In the genomic region with DNA sequence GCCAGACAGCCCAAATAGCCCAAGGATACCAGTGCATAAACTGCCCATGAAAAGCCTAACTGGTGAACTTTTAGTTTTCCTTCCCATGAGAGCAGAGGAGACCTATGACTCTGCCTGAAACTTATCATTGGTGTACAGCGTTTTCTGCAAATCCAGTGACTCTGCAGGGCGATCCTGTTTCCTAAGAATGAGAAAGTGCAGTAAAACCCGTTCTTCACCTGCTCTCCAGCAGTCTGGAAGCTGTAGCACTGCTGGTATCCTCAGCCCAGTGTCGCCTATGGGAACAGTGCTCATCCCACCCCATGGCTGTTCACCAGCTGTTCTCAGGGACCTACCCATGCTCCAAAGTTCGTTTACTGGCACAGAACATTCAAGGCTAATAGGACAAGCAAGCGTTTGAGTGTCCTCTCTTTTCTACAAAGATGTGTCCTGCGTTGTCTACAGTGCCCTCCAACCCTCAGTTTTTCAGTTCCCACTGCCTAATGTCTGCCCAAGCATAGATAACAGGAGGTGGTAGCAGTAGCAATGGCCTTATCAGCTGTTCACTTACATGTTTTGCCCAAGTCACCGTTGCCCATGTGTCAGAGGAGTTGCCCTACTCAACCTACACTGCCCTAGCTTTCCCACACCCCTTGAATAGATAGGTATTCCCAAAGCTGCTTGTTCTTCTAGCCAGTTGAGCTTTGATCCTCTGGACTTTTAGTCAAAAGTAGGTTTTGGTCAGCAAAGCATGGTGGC, we compare ENCODE assay signal across 17 mouse cellular contexts. TPM values are rescaled to one million over a fixed set of nuclear protein-coding genes. Genes with fewer than 3 reads are reported as not detected.
DNase-seq lines count a peak whose midpoint lies in the region; ATAC-seq and TF ChIP-seq lines count a peak whose summit lies in the region.
"Had no signal": no experiment of that assay in that cellular context is flagged by ENCODE, and none has a peak within 500 bp of the region (broad histone marks: within the 10 kb centered on the region; RNA-seq: fewer than 3 reads in every experiment).

No protein-coding gene starts in this region.

- no peak overlapping the region for H3K9ac ChIP-seq in stomach, embryonic 14.5 days (replicated peaks; ENCODE audit: low read depth, low read length)
- H3K9ac ChIP-seq in stomach, postnatal 0 days (ENCODE audit: low read length) = no peak overlapping the region
- H3K9ac ChIP-seq in liver, embryonic 14.5 days (replicated peaks) = peak overlapping the region; percentile 64
- H3K9ac ChIP-seq: forebrain, embryonic 15.5 days; heart, embryonic 13.5 days; limb, embryonic 15.5 days; midbrain, embryonic 13.5 days had no signal

- H3K4me3 ChIP-seq in stomach, embryonic 14.5 days (ENCODE audit: low read depth, low read length) = no peak overlapping the region
- no peak overlapping the region for H3K4me3 ChIP-seq in stomach, postnatal 0 days (ENCODE audit: low read depth, low read length)
- H3K4me3 ChIP-seq in erythroblast, embryonic 14.5 days (replicated peaks) = peak overlapping the region; percentile 45
- H3K4me3 ChIP-seq in liver, embryonic 14.5 days (ENCODE audit: insufficient read depth in 1 of 2, low read depth in 2 of 2, low read length in 2 of 2) = peak overlapping the region in 1 of 2 experiments; percentile 25; a peak in 2 of 4 replicates
- H3K4me3 ChIP-seq: forebrain, embryonic 15.5 days; heart, embryonic 13.5 days; limb, embryonic 15.5 days; midbrain, embryonic 13.5 days had no signal

- no peaks in the 10 kb centered on the region for H3K4me1 ChIP-seq in stomach, embryonic 14.5 days (ENCODE audit: control insufficient read depth, insufficient read depth, low read length)
- no peaks in the 10 kb centered on the region for H3K4me1 ChIP-seq in stomach, postnatal 0 days (replicated peaks; ENCODE audit: control insufficient read depth, insufficient read depth)
- H3K4me1 ChIP-seq in erythroblast, embryonic 14.5 days (ENCODE audit: control insufficient read depth) = peaks cover 56% of the 10 kb centered on the region
- H3K4me1 ChIP-seq in liver, embryonic 14.5 days (replicated peaks; ENCODE audit: control insufficient read depth in 2 of 2, insufficient read depth in 2 of 2, low read length in 1 of 2) = peaks cover 34 to 35% of the 10 kb centered on the region in 2 experiments
- H3K4me1 ChIP-seq: forebrain, embryonic 15.5 days; heart, embryonic 13.5 days; midbrain, embryonic 13.5 days had no signal

- H3K4me2 ChIP-seq in stomach, embryonic 14.5 days (replicated peaks; ENCODE audit: low read depth, low read length) = no peak overlapping the region
- no peak overlapping the region for H3K4me2 ChIP-seq in stomach, postnatal 0 days (replicated peaks; ENCODE audit: low read depth)
- H3K4me2 ChIP-seq in liver, embryonic 14.5 days (ENCODE audit: low read depth) = peak overlapping the region; percentile 59
- H3K4me2 ChIP-seq: forebrain, embryonic 15.5 days; heart, embryonic 13.5 days; limb, embryonic 15.5 days; midbrain, embryonic 13.5 days had no signal

- H3K27me3 ChIP-seq in stomach, embryonic 14.5 days (ENCODE audit: control insufficient read depth, insufficient read depth, low read length) = no peaks in the 10 kb centered on the region
- H3K27me3 ChIP-seq in stomach, postnatal 0 days (ENCODE audit: control insufficient read depth, insufficient read depth, low read length) = no peaks in the 10 kb centered on the region
- no peaks in the 10 kb centered on the region for H3K27me3 ChIP-seq in erythroblast, embryonic 14.5 days (ENCODE audit: control insufficient read depth)
- H3K27me3 ChIP-seq in liver, embryonic 14.5 days (ENCODE audit: control insufficient read depth, insufficient read depth, low read length) = no peaks in the 10 kb centered on the region
- H3K27me3 ChIP-seq: forebrain, embryonic 15.5 days; heart, embryonic 13.5 days; limb, embryonic 15.5 days; midbrain, embryonic 13.5 days had no signal

- TF ChIP-seq CTCF in stomach, postnatal 0 days (IDR thresholded peaks at IDR 0.05; ENCODE audit: low read depth) = no peak
- no peak for TF ChIP-seq CTCF in liver, embryonic 14.5 days (IDR thresholded peaks at IDR 0.05; ENCODE audit: low read depth)

- no peak for DNase-seq in stomach, postnatal 0 days (ENCODE audit: low spot score)
- peak; percentile 75 to 78 (median 76) for DNase-seq in liver, embryonic 14.5 days (ENCODE audit: low read depth in 3 of 3, low spot score in 3 of 3)
- no peak for DNase-seq in adrenal gland, adult 2 months
- no peak for DNase-seq in ovary, postnatal 14 days (ENCODE audit: low spot score)
- no peak for DNase-seq in embryo, embryonic 9.5 days (ENCODE audit: extremely low spot score)
- DNase-seq: cerebellum, adult 9-10 months; embryo, embryonic 11 days; heart, postnatal 36 days; kidney, adult 9 months; lung, postnatal 36 days; thymus, postnatal 36 days had no signal

- H3K27ac ChIP-seq in stomach, embryonic 14.5 days (ENCODE audit: low read length) = no peak overlapping the region
- H3K27ac ChIP-seq in stomach, postnatal 0 days (replicated peaks) = no peak overlapping the region
- peak overlapping the region; percentile 93 for H3K27ac ChIP-seq in liver, embryonic 14.5 days
- H3K27ac ChIP-seq: forebrain, embryonic 15.5 days; heart, embryonic 13.5 days; limb, embryonic 15.5 days; midbrain, embryonic 13.5 days had no signal

- peaks cover 14% of the 10 kb centered on the region for H3K36me3 ChIP-seq in stomach, embryonic 14.5 days (ENCODE audit: control insufficient read depth, insufficient read depth, low read length)
- H3K36me3 ChIP-seq in stomach, postnatal 0 days (ENCODE audit: control insufficient read depth, insufficient read depth, low read length) = peaks cover 2% of the 10 kb centered on the region; the same call in 1 of the 2 replicates
- peaks cover 94% of the 10 kb centered on the region for H3K36me3 ChIP-seq in erythroblast, embryonic 14.5 days (ENCODE audit: control insufficient read depth)
- H3K36me3 ChIP-seq in liver, embryonic 14.5 days (replicated peaks; ENCODE audit: control insufficient read depth, insufficient read depth, low read depth) = peaks cover 39% of the 10 kb centered on the region
- H3K36me3 ChIP-seq: forebrain, embryonic 15.5 days had no signal

- no peak for TF ChIP-seq EP300 in stomach, postnatal 0 days (optimal IDR thresholded peaks at IDR 0.05)
- peak; percentile 93 for TF ChIP-seq EP300 in liver, embryonic 14.5 days (IDR thresholded peaks at IDR 0.05; ENCODE audit: low read depth)

- peak; percentile 74; the same call in 1 of the 2 replicates for ATAC-seq in stomach, embryonic 14.5 days (ENCODE audit: insufficient number of reproducible peaks, insufficient read depth, low FRiP score, low read depth)
- no peak for ATAC-seq in stomach, postnatal 0 days (ENCODE audit: low FRiP score, low TSS enrichment)
- peak; percentile 98 for ATAC-seq in liver, embryonic 14.5 days (ENCODE audit: insufficient read depth)
- ATAC-seq: forebrain, embryonic 15.5 days; midbrain, embryonic 13.5 days had no signal

- 87% methylated on average over 8 of the region's 8 CpGs for WGBS in stomach, embryonic 14.5 days
- WGBS in stomach, postnatal 0 days = 86% methylated on average over 8 of the region's 8 CpGs
- 27% methylated on average over 8 of the region's 8 CpGs for WGBS in liver, embryonic 14.5 days (ENCODE audit: insufficient replicate concordance)

- H3K9me3 ChIP-seq in stomach, embryonic 14.5 days (ENCODE audit: control insufficient read depth, low read depth, low read length) = no peaks in the 10 kb centered on the region
- H3K9me3 ChIP-seq in stomach, postnatal 0 days (ENCODE audit: control insufficient read depth, low read length) = no peaks in the 10 kb centered on the region
- H3K9me3 ChIP-seq in erythroblast, embryonic 14.5 days (ENCODE audit: control insufficient read depth, low read length) = no peaks in the 10 kb centered on the region
- H3K9me3 ChIP-seq in liver, embryonic 14.5 days (ENCODE audit: control insufficient read depth, low read length) = no peaks in the 10 kb centered on the region
- H3K9me3 ChIP-seq: forebrain, embryonic 15.5 days; heart, embryonic 13.5 days; limb, embryonic 15.5 days; midbrain, embryonic 13.5 days had no signal

RNA-seq across cellular contexts. Expression of gene Mthfd1l, which starts 20.6 kb away (rescaled TPM):
- 14.6 and 16.3 TPM in 2 replicates for polyA plus RNA-seq in stomach, embryonic 14.5 days (2014; fragmentation: Nextera tagmentation; extraction: Ambion mirVana)
- polyA plus RNA-seq in stomach, postnatal 0 days (2015; fragmentation: Nextera tagmentation; extraction: Ambion mirVana) = 5.4 and 5.5 TPM in 2 replicates
- 0.91 and 1.2 TPM in 2 replicates for polyA plus RNA-seq in erythroblast, embryonic 14.5 days (2012)
- polyA plus RNA-seq in liver, embryonic 14.5 days (2012; rRNA removed) = 11.9 and 18.5 TPM in 2 replicates
- polyA plus RNA-seq in liver, embryonic 14.5 days (2014; fragmentation: Nextera tagmentation; extraction: Ambion mirVana) = 19.2 and 21.4 TPM in 2 replicates
- 1 to 10 TPM; 2.7 to 5.4 TPM for total RNA-seq in adrenal gland, adult 2 months (2021)
- 1.8 and 2.3 TPM in 2 replicates for polyA plus RNA-seq in adrenal gland, adult 2 months (2012; rRNA removed)

Comparison
In these comparisons a context has a peak if more than half of its experiments do, and no peak if none do; other contexts are left out.
1. DNase-seq: peak in liver, embryonic 14.5 days (3 of 3); none in stomach, postnatal 0 days (single experiment), adrenal gland, adult 2 months (single experiment), ovary, postnatal 14 days (single experiment) and embryo, embryonic 9.5 days (single experiment).